Mouse (Mus musculus): ENCODE results near the gene Rpl22.

GRCm38 (mm10) chr4:152296874-152297861 is 28.4 kb upstream of the Rpl22 start, which contains the start of gene Icmt:
- TF ChIP-seq POLR2A (IDR thresholded peaks at IDR 0.05; ENCODE audit: low read depth, low read length) (peak; percentile 66; the same call in 1 of the 2 replicates), CTCF (IDR thresholded peaks at IDR 0.05; ENCODE audit: extremely low read depth, insufficient read length, insufficient replicate concordance, low read depth, low read length) (no peak)

All from small intestine, adult 2 months (tissue).